Mouse (Mus musculus): ENCODE measurements around the gene Arntl2. TPM values are rescaled to one million over a fixed set of nuclear protein-coding genes. Genes with fewer than 3 reads are reported as not detected.

Arntl2 gene
- polyA plus RNA-seq, 1 experiment from 2014 or later: 0.72 TPM

DNA sequence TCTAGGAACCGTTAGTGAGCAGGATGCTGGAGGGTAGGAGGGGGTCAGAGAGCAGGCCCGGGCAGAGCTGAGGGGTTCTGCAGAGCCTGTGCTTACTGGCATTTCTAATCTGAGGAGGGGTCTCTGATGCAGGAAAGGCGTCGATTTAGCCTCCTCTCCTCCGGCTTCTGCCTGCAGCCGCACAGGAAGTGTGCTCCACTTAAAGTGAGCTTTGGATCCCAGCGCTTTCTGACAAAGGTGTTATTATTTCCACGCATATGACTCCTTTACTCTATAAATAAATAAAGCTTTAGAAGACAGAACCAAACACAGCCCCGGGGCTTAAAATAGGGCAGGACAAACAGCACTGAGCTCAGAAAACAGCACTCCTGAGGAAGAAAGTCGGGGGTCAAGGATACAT lies 83.1 kb downstream of the Arntl2 start:
- Histone ChIP-seq H3K27me3 (ENCODE audit: insufficient read depth, low read length) (no peaks in the 10 kb centered on the region), H3K4me3 (ENCODE audit: low read depth, low read length) (no peak overlapping the region), H3K9me3 (ENCODE audit: low read length) (peaks cover 8% of the 10 kb centered on the region), H3K27ac (ENCODE audit: low read depth) (no peak overlapping the region), H3K4me1 (ENCODE audit: insufficient read depth) (peaks cover 3% of the 10 kb centered on the region), H3K36me3 (replicated peaks; ENCODE audit: insufficient read depth, low read length) (no peaks in the 10 kb centered on the region), H3K4me2 (ENCODE audit: low read depth, low read length) (no peak overlapping the region), H3K9ac (replicated peaks) (no peak overlapping the region)
- ATAC-seq (no peak), DNase-seq (no peak)
- no peak for TF ChIP-seq EP300 (IDR thresholded peaks at IDR 0.05; ENCODE audit: low read depth)
- no peak for TF ChIP-seq CTCF (IDR thresholded peaks at IDR 0.05; ENCODE audit: low read depth)
- 68% methylated on average over 10 of the region's 10 CpGs for WGBS (ENCODE audit: insufficient replicate concordance)

DNA sequence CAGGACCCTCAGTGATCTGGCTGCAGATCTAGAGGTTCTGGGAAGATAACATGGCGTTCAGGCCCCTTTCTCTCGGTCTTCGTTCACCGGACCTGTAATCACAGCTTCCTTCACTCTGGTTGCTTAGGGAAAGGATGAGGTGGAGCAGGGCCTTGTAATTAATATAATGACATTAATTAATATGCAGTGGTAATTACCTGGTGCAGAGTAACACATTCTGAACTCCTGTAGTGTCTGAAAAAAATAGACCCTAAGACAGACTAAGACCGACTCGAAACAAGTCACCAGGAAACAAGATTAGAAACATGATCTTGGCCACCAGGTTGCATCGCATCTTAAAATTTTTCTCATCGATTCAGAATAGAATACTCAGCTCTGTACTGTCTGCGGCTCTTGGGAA lies 84.0 kb downstream of the Arntl2 start:
- H3K4me2 ChIP-seq (ENCODE audit: low read depth, low read length): no peak overlapping the region
- no peak overlapping the region for H3K4me3 ChIP-seq (ENCODE audit: low read depth, low read length)
- peaks cover 8% of the 10 kb centered on the region for H3K9me3 ChIP-seq (ENCODE audit: low read length)
- no peak overlapping the region for H3K27ac ChIP-seq (ENCODE audit: low read depth)
- H3K27me3 ChIP-seq (ENCODE audit: insufficient read depth, low read length): no peaks in the 10 kb centered on the region
- no peaks in the 10 kb centered on the region for H3K36me3 ChIP-seq (replicated peaks; ENCODE audit: insufficient read depth, low read length)
- no peak for DNase-seq
- peaks cover 10% of the 10 kb centered on the region for H3K4me1 ChIP-seq (ENCODE audit: insufficient read depth)
- ATAC-seq: no peak
- H3K9ac ChIP-seq (replicated peaks): no peak overlapping the region
- 89% methylated on average over 9 of the region's 9 CpGs for WGBS (ENCODE audit: insufficient replicate concordance)
- no peak for TF ChIP-seq EP300 (IDR thresholded peaks at IDR 0.05; ENCODE audit: low read depth)

DNA sequence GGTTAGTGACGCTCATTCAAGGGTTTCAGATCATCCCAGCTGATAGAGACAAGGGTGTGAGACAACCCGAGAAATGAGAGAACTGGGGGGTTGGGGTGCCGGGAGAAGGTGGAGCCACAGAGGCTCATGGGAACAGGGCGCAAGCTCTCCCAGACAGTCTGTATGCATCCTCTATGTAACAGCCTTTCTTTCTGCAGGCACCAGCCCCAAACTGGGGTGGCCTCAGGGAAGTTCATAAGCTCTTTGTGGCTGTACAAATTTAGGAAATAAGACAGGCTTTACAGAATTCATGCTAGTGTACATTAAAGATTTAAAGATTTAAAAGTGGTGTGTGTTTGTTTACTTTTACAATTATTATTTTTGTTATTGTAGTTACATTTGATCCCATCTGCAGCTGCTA lies 84.4 kb downstream of the Arntl2 start:
- H3K4me3 ChIP-seq (ENCODE audit: low read depth, low read length): no peak overlapping the region
- H3K27me3 ChIP-seq (ENCODE audit: insufficient read depth, low read length): no peaks in the 10 kb centered on the region
- no peak overlapping the region for H3K4me2 ChIP-seq (ENCODE audit: low read depth, low read length)
- no peak for TF ChIP-seq EP300 (IDR thresholded peaks at IDR 0.05; ENCODE audit: low read depth)
- no peak for TF ChIP-seq CTCF (IDR thresholded peaks at IDR 0.05; ENCODE audit: low read depth)
- no peak for ATAC-seq
- H3K4me1 ChIP-seq (ENCODE audit: insufficient read depth): peaks cover 10% of the 10 kb centered on the region
- 77% methylated on average over 4 of the region's 4 CpGs for WGBS (ENCODE audit: insufficient replicate concordance)
- no peaks in the 10 kb centered on the region for H3K36me3 ChIP-seq (replicated peaks; ENCODE audit: insufficient read depth, low read length)
- peaks cover 8% of the 10 kb centered on the region for H3K9me3 ChIP-seq (ENCODE audit: low read length)
- no peak for DNase-seq
- no peak overlapping the region for H3K9ac ChIP-seq (replicated peaks)
- no peak overlapping the region for H3K27ac ChIP-seq (ENCODE audit: low read depth)

DNA sequence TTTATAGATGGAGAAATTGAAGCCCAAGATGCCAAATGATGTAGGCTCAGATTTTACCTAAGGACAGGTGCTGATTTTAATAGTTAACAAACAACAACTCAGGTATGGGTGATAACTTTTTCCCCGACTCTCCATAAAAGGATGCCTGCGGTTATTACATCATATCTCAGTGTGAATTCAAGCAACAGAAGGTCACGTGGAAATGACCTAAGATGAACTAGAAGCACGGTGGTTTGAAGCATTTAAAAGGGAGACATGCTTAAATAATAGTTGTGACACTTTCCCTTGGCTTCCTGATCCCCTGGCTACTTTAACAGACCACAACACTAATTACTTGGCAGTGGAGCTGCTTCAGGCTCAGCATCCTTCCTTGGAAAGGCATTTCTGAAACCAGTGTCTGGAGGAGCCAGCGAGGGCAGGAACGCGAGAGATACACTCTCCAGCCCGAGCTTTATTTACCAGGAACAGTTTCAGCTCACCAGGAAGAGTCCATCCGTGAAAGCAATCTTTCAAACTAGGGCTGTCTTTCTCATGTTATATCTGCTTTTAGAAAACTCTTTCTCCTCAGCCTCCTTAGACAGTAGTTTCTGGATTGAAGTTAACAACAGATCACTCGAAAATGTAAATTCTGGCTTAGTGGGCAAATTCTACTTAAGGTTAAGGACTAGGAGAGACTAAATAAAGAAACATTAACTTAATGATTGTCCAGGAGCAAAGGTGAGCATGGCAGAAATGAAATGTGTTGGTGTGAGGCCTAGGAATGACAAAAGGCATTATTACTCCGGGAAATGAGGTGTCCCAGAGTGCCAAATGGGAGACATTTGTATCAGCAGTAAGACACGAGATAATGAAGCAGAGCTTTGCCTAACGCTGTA lies 86.3 kb downstream of the Arntl2 start:
- no peak for ATAC-seq
- DNase-seq: no peak
- 59% methylated on average over 13 of the region's 13 CpGs for WGBS (ENCODE audit: insufficient replicate concordance)
- no peak overlapping the region for H3K9ac ChIP-seq (replicated peaks)
- no peaks in the 10 kb centered on the region for H3K36me3 ChIP-seq (replicated peaks; ENCODE audit: insufficient read depth, low read length)
- no peaks in the 10 kb centered on the region for H3K27me3 ChIP-seq (ENCODE audit: insufficient read depth, low read length)
- H3K9me3 ChIP-seq (ENCODE audit: low read length): peaks cover 2% of the 10 kb centered on the region
- TF ChIP-seq EP300 (IDR thresholded peaks at IDR 0.05; ENCODE audit: low read depth): no peak
- TF ChIP-seq CTCF (IDR thresholded peaks at IDR 0.05; ENCODE audit: low read depth): no peak
- H3K4me1 ChIP-seq (ENCODE audit: insufficient read depth): peaks cover 10% of the 10 kb centered on the region
- no peak overlapping the region for H3K4me3 ChIP-seq (ENCODE audit: low read depth, low read length)
- H3K27ac ChIP-seq (ENCODE audit: low read depth): no peak overlapping the region
- no peak overlapping the region for H3K4me2 ChIP-seq (ENCODE audit: low read depth, low read length)

Other genes with a start within 250 kb of the Arntl2 start
- gene Fgfr1op2, start 218.9 kb upstream of the Arntl2 start, polyA plus RNA-seq (2015; fragmentation: Nextera tagmentation; extraction: Ambion mirVana): 69.7 and 71.6 TPM in 2 replicates
- 14.5 and 17.6 TPM in 2 replicates for gene Ints13, start 218.2 kb upstream of the Arntl2 start, polyA plus RNA-seq (2015; fragmentation: Nextera tagmentation; extraction: Ambion mirVana)
- 52.2 and 53.8 TPM in 2 replicates for gene Med21, start 153.5 kb upstream of the Arntl2 start, polyA plus RNA-seq (2015; fragmentation: Nextera tagmentation; extraction: Ambion mirVana)
- gene Tm7sf3, start 153.2 kb upstream of the Arntl2 start, polyA plus RNA-seq (2015; fragmentation: Nextera tagmentation; extraction: Ambion mirVana): 19.7 and 21.2 TPM in 2 replicates
- 4.0 and 4.5 TPM in 2 replicates for gene Stk38l, start 71.1 kb upstream of the Arntl2 start, polyA plus RNA-seq (2015; fragmentation: Nextera tagmentation; extraction: Ambion mirVana)
- not detected in 2 replicates for gene Smco2, start 54.0 kb downstream of the Arntl2 start, polyA plus RNA-seq (2015; fragmentation: Nextera tagmentation; extraction: Ambion mirVana)
- gene Ppfibp1, start 92.4 kb downstream of the Arntl2 start, polyA plus RNA-seq (2015; fragmentation: Nextera tagmentation; extraction: Ambion mirVana): 8.9 and 11.3 TPM in 2 replicates
- 0.05 TPM in 1 of 2 replicates, not detected in the other for gene 1700034J05Rik, start 158.4 kb downstream of the Arntl2 start, polyA plus RNA-seq (2015; fragmentation: Nextera tagmentation; extraction: Ambion mirVana)
- gene Rep15, start 236.5 kb downstream of the Arntl2 start, polyA plus RNA-seq (2015; fragmentation: Nextera tagmentation; extraction: Ambion mirVana): 0.14 and 0.19 TPM in 2 replicates
- gene Mrps35, start 246.7 kb downstream of the Arntl2 start, polyA plus RNA-seq (2015; fragmentation: Nextera tagmentation; extraction: Ambion mirVana): 59.3 and 62.5 TPM in 2 replicates